Mouse (Mus musculus) heart, postnatal 0 days (tissue): ENCODE measurements at regions not wholly inside any gene's neighbourhood (a gene's known extent, or its start where the extent isn't known, plus 50 kb on each side); places are given as distances from the start of the nearest gene placed in this dataset.

Experiments
- CTCF ChIP-seq: IDR thresholded peaks from 2 replicates; pipeline ENCODE4 v1.5.1; 2016; ENCODE audit warnings: antibody characterized with exemption, control low read depth, low read depth
- EP300 ChIP-seq: IDR thresholded peaks from 2 replicates; pipeline ENCODE4 v1.6.1; 2016; ENCODE audit warnings: antibody characterized with exemption, low read depth

DNA sequence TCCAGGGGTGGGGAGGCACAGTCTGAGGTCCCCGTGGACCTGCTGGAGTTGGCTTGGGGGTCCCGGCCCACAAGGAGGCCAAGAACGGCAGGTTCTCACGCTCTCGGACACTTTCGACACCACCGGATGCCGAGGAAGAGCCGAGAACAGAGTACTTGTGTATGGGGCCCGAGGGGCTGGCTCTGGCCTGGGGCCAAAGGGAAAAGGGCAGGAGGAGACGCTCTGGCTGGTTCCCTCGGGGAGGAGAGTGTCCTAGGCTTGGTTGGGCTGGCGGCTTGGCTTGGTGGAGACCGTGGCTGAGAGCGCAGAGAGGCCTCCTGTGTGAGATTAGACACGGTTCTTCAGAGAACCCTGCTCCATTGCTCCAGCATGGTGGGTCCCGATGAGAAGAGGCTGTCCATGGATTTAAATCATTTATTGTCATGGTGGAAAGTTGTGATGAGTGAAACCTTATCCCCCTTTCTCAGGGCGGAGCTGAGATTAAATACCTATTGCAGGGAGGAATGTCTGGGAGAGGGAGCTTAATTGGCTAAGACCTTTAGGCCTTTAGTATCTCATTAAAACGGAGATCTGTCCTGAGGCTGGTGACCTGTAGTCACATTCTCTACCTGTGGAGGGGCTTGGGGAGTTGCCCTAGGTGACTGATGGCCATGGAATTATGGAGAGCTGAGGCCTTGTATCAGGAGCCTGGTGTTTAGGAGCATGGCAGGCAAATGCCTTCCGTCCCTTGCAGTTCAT lies 244.1 kb downstream of the Enc1 start:
- no peak for TF ChIP-seq CTCF
- no peak for TF ChIP-seq EP300
